Mouse (Mus musculus): ENCODE results near the gene Hsd17b6. TPM values are rescaled to one million over a fixed set of nuclear protein-coding genes. Genes with fewer than 3 reads are reported as not detected.
"Not testable (repeated sequence)": the region's sequence is repeated elsewhere in the genome, so short reads cannot be mapped to it uniquely, and the experiment has no call there.

The Hsd17b6 gene
- polyA plus RNA-seq (2015; fragmentation: Nextera tagmentation; extraction: Ambion mirVana) = not detected in 2 replicates

DNA sequence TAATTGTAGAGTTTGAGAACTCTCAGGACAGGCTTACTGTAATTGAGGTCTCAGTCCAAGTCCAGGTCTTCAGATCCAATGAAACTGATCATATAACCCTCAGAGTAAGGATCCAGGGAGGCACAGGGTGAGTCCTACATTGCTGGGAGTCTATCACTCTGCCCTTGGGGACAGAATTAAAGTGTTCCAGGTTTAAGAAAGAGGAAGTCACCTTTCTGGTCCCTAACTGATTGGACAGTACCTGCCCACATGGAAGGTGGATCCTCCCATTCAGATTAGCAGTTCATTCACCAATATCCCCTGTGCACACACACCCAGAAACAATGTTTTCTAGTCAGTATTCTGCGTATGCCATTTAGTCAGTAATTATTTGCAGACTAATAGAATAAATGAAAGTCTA is at the start of gene Hsd17b6:
Gene Hsd17b6, minus strand, starts transcription at position 166 of the 400 bp plus-strand sequence.
- Histone ChIP-seq H3K4me3 (no peak within 1 kb of the TSS), H3K36me3 (no peaks in the 10 kb centered on the region), H3K9me3 (no peaks in the 10 kb centered on the region), H3K4me2 (no peak within 1 kb of the TSS), H3K27ac (replicated peaks) (no peak within 1 kb of the TSS), H3K9ac (no peak within 1 kb of the TSS), H3K27me3 (no peaks in the 10 kb centered on the region), H3K4me1 (replicated peaks) (no peaks in the 10 kb centered on the region)
- WGBS = 94% methylated on average over 1 of the region's 1 CpGs
- no peak for ATAC-seq (ENCODE audit: low read depth)

DNA sequence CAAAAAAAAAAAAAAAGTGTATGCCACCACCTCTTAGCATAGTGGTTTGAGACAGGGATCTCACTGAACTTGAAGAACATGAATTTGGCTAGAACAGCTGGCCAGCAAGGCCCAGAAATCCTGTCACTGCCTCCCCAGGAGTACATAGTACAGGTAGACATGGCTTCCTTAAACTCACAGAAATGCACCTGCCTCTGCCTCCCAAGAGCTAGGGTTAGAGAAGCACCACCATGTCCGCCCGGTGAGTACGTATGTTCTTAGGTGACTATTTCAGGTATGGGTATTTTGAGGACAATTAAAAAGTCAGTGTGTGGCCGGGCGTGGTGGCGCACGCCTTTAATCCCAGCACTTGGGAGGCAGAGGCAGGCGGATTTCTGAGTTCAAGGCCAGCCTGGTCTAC is 45.6 kb upstream of the Hsd17b6 start:
- H3K27me3 ChIP-seq = no peaks in the 10 kb centered on the region
- H3K27ac ChIP-seq (replicated peaks) = no peak overlapping the region
- H3K9me3 ChIP-seq = no peaks in the 10 kb centered on the region
- H3K36me3 ChIP-seq = peaks cover 40% of the 10 kb centered on the region
- no peak overlapping the region for H3K4me3 ChIP-seq
- 92% methylated on average over 8 of the region's 8 CpGs for WGBS
- no peak overlapping the region for H3K9ac ChIP-seq
- no peak for ATAC-seq (ENCODE audit: low read depth)
- no peak overlapping the region for H3K4me2 ChIP-seq
- H3K4me1 ChIP-seq (replicated peaks) = peaks cover 6% of the 10 kb centered on the region

DNA sequence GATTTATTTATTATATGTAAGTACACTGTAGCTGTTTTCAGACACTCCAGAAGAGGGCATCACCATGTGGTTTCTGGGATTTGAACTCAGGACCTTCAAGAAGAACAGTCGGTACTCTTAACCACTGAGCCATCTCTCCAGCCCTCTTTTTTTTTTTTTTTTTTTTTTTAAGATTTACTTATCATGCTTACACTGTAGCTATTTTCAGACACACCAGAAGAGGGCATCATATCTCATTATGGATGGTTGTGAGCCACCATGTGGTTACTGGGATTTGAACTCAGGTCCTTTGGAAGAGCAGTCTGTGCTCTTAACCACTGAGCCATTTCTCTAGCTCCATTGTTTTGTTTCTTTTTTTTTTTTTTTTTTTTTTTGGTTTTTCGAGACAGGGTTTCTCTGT is 44.7 kb upstream of the Hsd17b6 start:
- 100% methylated on average over 1 of the region's 2 CpGs for WGBS
- not testable (repeated sequence) for H3K9me3 ChIP-seq; H3K4me1 ChIP-seq (replicated peaks); ATAC-seq (ENCODE audit: low read depth); H3K27ac ChIP-seq (replicated peaks); H3K4me2 ChIP-seq; H3K9ac ChIP-seq; H3K27me3 ChIP-seq; H3K4me3 ChIP-seq
- H3K36me3 ChIP-seq = peaks cover 48% of the 10 kb centered on the region

DNA sequence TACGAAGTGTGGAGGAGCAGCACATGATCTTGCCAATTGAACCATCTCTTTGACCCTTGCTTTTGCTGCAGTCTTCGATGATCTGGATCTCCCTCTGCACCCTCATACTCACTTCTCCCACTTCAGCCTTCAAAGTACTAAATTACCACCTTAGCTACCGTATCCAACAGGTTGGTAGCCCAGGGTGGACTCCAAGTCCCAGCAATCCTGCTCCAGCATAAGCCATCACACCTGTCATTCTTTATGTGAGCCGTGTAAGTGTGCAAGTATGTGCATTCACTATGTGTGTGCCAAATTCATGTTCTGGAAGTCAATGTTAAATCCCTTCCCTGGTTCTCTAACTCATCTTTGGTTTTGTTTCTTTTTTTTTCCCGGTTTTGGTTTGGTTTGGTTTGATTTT is 44.2 kb upstream of the Hsd17b6 start:
- peaks cover 53% of the 10 kb centered on the region for H3K36me3 ChIP-seq
- no peaks in the 10 kb centered on the region for H3K9me3 ChIP-seq
- 96% methylated on average over 5 of the region's 5 CpGs for WGBS
- no peak overlapping the region for H3K27ac ChIP-seq (replicated peaks)
- no peaks in the 10 kb centered on the region for H3K4me1 ChIP-seq (replicated peaks)
- H3K27me3 ChIP-seq = no peaks in the 10 kb centered on the region
- ATAC-seq (ENCODE audit: low read depth) = no peak
- H3K4me3 ChIP-seq = no peak overlapping the region
- no peak overlapping the region for H3K9ac ChIP-seq
- no peak overlapping the region for H3K4me2 ChIP-seq

DNA sequence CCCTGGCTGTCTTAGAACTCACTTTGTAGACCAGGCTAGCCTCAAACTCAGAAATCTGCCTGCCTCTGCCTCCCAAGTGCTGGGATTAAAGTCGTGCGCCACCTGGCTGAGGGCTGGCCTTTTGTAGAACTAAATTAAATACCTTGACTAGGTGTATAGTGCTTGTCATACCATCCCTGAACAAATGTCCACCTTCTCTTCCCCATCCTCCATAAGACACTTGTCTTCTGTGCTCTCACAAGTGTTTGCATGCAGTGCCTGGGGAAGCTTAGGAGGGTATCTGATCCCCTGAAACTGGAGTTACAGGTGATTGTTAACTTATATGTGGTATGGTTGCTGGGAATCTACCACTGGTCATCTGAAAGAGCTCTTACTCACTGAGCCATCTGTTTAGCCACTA is 42.9 kb upstream of the Hsd17b6 start:
- 88% methylated on average over 2 of the region's 2 CpGs for WGBS

DNA sequence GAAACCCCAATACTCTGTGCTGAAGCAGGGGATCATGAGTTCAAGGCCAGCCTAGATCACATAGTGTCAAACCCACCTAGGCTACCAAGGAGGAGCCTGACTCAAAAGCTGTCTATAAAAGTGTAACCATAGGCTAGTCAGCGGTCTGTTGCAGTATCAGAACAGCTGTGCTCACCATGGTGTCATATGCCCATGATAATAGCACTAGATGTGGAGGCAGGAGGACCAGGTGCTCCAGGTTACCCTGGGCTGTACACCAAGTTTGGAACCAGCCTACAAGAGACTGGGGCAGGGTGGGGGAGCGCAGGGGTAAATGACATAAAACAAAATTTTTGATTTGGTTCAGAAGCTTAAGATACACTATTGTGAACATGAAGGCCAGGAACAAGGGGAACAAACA is 42.3 kb upstream of the Hsd17b6 start:
- 0 out of 2 replicates have a peak, but pooled peaks cover 4% of the 10 kb centered on the region for H3K4me1 ChIP-seq (replicated peaks)
- H3K27me3 ChIP-seq = no peaks in the 10 kb centered on the region
- H3K36me3 ChIP-seq = peaks cover 71% of the 10 kb centered on the region
- H3K27ac ChIP-seq (replicated peaks) = no peak overlapping the region
- H3K4me3 ChIP-seq = no peak overlapping the region
- H3K9me3 ChIP-seq = no peaks in the 10 kb centered on the region
- ATAC-seq (ENCODE audit: low read depth) = no peak
- 99% methylated on average over 2 of the region's 2 CpGs for WGBS
- H3K4me2 ChIP-seq = no peak overlapping the region
- H3K9ac ChIP-seq = no peak overlapping the region

More for the DNA sequence above, 42.9 kb upstream of the Hsd17b6 start:
- Histone ChIP-seq H3K9ac (no peak overlapping the region), H3K9me3 (no peaks in the 10 kb centered on the region), H3K36me3 (peaks cover 66% of the 10 kb centered on the region), H3K27me3 (no peaks in the 10 kb centered on the region), H3K27ac (replicated peaks) (no peak overlapping the region), H3K4me3 (no peak overlapping the region), H3K4me1 (replicated peaks) (no peaks in the 10 kb centered on the region), H3K4me2 (no peak overlapping the region)
- ATAC-seq (ENCODE audit: low read depth) = no peak

DNA sequence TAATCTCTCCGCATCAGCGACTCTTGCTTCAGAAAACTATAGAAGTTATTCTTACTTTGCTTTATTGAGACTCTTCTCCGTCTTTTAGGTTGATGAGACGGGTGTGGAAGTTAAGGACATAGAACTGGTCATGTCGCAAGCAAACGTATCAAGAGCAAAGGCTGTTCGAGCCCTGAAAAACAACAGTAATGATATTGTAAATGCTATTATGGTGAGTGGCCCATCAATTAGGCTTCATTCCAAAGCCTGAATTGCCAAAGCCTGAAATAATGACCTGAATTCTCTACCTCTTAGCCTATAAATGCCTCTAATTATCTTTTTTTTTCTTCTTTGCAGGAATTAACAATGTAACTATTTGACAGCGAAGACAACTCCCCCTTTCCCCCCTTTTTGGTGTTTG is 40.7 kb upstream of the Hsd17b6 start:
- ATAC-seq (ENCODE audit: low read depth) = no peak
- peaks cover 15% of the 10 kb centered on the region for H3K4me1 ChIP-seq (replicated peaks)
- H3K36me3 ChIP-seq = peaks cover 87% of the 10 kb centered on the region
- no peak overlapping the region for H3K4me2 ChIP-seq
- no peaks in the 10 kb centered on the region for H3K27me3 ChIP-seq
- no peak overlapping the region for H3K27ac ChIP-seq (replicated peaks)
- H3K4me3 ChIP-seq = no peak overlapping the region
- H3K9me3 ChIP-seq = no peaks in the 10 kb centered on the region
- H3K9ac ChIP-seq = no peak overlapping the region
- WGBS = 93% methylated on average over 8 of the region's 8 CpGs

DNA sequence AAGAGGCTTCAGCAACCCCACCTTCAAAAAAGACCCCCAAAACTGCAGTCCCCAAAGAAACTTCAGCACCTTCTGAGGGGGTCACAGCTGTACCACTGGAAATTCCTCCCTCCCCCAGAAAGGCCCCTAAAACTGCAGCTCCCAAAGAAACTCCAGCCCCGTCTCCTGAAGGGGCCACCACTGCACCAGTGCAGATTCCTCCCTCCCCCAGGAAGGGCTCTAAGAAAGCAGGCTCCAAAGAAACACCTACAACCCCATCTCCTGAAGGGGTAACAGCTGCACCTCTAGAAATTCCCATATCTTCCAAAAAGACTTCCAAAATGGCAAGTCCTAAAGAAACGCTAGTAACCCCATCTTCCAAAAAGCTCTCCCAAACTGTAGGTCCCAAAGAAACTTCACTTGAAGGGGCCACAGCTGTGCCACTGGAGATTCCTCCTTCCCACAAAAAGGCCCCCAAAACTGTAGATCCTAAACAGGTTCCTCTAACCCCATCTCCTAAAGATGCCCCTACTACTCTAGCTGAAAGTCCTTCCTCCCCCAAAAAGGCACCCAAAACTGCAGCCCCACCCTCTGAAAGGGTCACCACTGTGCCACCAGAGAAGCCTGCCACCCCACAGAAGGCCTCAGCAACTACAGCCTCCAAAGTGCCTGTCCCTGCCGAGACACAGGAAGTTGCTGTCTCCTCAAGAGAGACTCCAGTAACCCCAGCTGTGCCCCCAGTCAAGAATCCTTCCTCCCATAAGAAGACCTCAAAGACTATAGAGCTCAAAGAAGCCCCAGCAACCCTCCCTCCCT is 35.8 kb upstream of the Hsd17b6 start:
- 75% methylated on average over 3 of the region's 3 CpGs for WGBS
- Histone ChIP-seq H3K4me2 (no peak overlapping the region), H3K9ac (0 out of 2 replicates have a peak overlapping the region, but pooled peaks have one; percentile 49), H3K36me3 (peaks cover 92% of the 10 kb centered on the region), H3K27me3 (no peaks in the 10 kb centered on the region), H3K9me3 (no peaks in the 10 kb centered on the region), H3K4me3 (no peak overlapping the region), H3K4me1 (replicated peaks) (peaks cover 42% of the 10 kb centered on the region), H3K27ac (replicated peaks) (no peak overlapping the region)
- no peak for ATAC-seq (ENCODE audit: low read depth)

DNA sequence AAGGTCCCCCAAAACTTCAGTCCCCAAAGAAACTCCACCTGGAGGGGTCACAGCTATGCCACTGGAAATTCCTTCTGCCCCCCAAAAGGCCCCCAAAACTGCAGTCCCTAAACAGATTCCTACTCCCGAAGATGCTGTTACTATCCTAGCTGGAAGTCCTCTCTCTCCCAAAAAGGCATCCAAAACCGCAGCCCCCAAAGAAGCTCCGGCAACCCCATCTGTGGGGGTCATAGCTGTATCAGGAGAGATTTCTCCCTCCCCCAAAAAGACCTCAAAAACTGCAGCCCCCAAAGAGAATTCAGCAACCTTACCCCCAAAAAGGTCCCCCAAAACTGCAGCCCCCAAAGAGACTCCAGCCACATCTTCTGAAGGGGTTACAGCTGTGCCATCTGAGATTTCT is 35.1 kb upstream of the Hsd17b6 start:
- no peak overlapping the region for H3K4me3 ChIP-seq
- no peak overlapping the region for H3K4me2 ChIP-seq
- no peaks in the 10 kb centered on the region for H3K9me3 ChIP-seq
- H3K36me3 ChIP-seq = peaks cover 84% of the 10 kb centered on the region
- no peak overlapping the region for H3K9ac ChIP-seq
- H3K27ac ChIP-seq (replicated peaks) = no peak overlapping the region
- H3K4me1 ChIP-seq (replicated peaks) = peaks cover 49% of the 10 kb centered on the region
- no peaks in the 10 kb centered on the region for H3K27me3 ChIP-seq
- WGBS = 91% methylated on average over 3 of the region's 3 CpGs
- no peak for ATAC-seq (ENCODE audit: low read depth)

DNA sequence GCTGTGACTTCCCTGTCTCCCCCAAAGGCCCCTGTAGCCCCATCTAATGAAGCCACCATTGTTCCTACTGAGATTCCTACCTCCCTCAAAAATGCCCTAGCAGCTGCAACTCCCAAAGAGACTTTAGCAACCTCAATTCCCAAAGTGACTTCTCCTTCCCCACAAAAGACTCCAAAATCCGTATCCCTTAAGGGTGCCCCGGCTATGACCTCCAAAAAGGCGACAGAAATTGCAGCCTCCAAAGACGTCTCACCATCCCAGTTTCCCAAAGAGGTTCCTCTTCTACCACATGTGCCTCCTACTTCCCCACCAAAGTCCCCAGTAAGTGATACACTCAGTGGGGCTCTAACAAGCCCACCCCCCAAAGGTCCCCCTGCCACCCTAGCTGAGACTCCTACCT is 34.2 kb upstream of the Hsd17b6 start:
- 79% methylated on average over 4 of the region's 4 CpGs for WGBS
- H3K4me1 ChIP-seq (replicated peaks) = peaks cover 57% of the 10 kb centered on the region
- H3K27ac ChIP-seq (replicated peaks) = no peak overlapping the region
- no peak overlapping the region for H3K4me2 ChIP-seq
- peaks cover 77% of the 10 kb centered on the region for H3K36me3 ChIP-seq
- H3K27me3 ChIP-seq = no peaks in the 10 kb centered on the region
- no peak for ATAC-seq (ENCODE audit: low read depth)
- no peak overlapping the region for H3K9ac ChIP-seq
- H3K9me3 ChIP-seq = no peaks in the 10 kb centered on the region
- H3K4me3 ChIP-seq = no peak overlapping the region

DNA sequence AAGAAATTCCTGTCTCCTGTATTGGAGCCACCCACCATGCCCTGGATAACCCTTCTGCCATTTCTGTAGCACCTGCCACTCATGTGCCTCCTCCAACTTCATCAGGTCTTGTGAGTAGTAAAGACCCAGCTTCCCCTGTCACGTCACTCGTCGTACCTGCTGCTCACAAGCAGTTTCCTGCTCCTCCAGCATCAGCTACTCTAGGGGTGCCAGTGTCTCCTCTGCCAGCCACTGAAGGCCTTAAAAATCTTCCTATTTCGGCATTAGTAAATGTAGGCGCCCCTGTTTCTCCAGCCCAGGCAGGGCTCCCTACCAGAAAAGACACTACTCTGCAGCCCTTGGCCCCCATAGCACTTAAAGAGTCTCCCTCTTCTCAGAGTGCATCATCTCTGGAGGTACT is 32.9 kb upstream of the Hsd17b6 start:
- Histone ChIP-seq H3K9ac (no peak overlapping the region), H3K4me3 (no peak overlapping the region), H3K9me3 (no peaks in the 10 kb centered on the region), H3K27ac (replicated peaks) (no peak overlapping the region), H3K4me1 (replicated peaks) (peaks cover 58% of the 10 kb centered on the region), H3K36me3 (peaks cover 64% of the 10 kb centered on the region), H3K27me3 (no peaks in the 10 kb centered on the region), H3K4me2 (no peak overlapping the region)
- WGBS = 94% methylated on average over 5 of the region's 5 CpGs
- no peak for ATAC-seq (ENCODE audit: low read depth)

DNA sequence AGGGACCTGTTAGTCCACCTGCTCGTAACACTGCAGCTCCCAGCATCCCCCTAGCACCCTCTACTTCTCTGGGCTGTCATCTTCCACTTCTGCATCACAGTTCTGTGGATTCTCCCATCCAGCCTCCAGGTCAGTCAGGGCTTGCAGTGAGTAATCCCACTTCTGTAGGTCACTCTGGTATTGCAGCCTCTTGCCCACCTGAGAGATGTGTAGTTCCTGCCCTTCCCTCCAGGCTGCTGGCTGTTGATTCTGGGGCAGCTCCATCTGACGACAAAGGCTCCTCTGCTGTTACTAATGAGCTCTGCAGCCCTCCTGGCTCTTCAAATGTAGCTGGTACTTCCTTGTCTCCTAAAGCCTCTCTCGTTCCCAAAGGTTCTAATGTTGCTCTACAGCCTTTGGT is 32.4 kb upstream of the Hsd17b6 start:
- H3K27ac ChIP-seq (replicated peaks) = no peak overlapping the region
- peak overlapping the region; percentile 1; the same call in 1 of the 2 replicates for H3K9ac ChIP-seq
- H3K4me2 ChIP-seq = no peak overlapping the region
- H3K4me3 ChIP-seq = no peak overlapping the region
- 74% methylated on average over 3 of the region's 3 CpGs for WGBS
- peaks cover 56% of the 10 kb centered on the region for H3K4me1 ChIP-seq (replicated peaks)
- H3K9me3 ChIP-seq = no peaks in the 10 kb centered on the region
- no peaks in the 10 kb centered on the region for H3K27me3 ChIP-seq
- no peak for ATAC-seq (ENCODE audit: low read depth)
- peaks cover 60% of the 10 kb centered on the region for H3K36me3 ChIP-seq

DNA sequence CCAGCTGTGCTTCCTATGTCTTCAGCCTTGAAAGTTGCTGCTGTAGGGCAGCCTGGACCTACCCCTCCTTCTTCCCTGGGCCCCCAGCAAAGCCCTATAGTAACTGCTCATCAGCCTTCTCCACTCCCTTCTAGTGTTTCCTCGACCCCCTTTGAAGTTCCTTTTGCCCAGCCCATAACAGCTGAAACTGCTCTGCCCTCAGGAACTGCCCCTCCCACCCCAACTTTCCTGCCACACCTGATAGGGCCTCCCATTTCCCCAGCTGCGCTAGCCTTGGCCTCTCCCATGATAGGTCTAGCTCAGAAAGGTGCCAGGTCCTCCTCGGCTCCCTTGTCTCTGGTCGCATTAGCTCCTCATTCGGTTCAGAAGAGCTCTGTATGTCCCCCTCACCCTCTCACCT is 31.8 kb upstream of the Hsd17b6 start:
- Histone ChIP-seq H3K9ac (0 out of 2 replicates have a peak overlapping the region, but pooled peaks have one; percentile 17), H3K4me2 (no peak overlapping the region), H3K9me3 (no peaks in the 10 kb centered on the region), H3K27ac (replicated peaks) (no peak overlapping the region), H3K4me3 (no peak overlapping the region), H3K27me3 (no peaks in the 10 kb centered on the region), H3K4me1 (replicated peaks) (peaks cover 54% of the 10 kb centered on the region), H3K36me3 (peaks cover 53% of the 10 kb centered on the region)
- no peak for ATAC-seq (ENCODE audit: low read depth)
- 59% methylated on average over 5 of the region's 5 CpGs for WGBS
